Mouse (Mus musculus) bone marrow macrophage, adult 2 months (primary cell): ENCODE results near the gene Tpbgl.

Experiments
- CTCF ChIP-seq: IDR thresholded peaks from 2 replicates; pipeline ENCODE4 v1.5.1; 2012; ENCODE audit warnings: low read depth, mild to moderate bottlenecking, low read length, moderate library complexity
- POLR2A ChIP-seq: IDR thresholded peaks from 2 replicates; pipeline ENCODE4 v1.6.1; 2012; ENCODE audit warnings: mild to moderate bottlenecking, low read depth, low read length, borderline replicate concordance

DNA sequence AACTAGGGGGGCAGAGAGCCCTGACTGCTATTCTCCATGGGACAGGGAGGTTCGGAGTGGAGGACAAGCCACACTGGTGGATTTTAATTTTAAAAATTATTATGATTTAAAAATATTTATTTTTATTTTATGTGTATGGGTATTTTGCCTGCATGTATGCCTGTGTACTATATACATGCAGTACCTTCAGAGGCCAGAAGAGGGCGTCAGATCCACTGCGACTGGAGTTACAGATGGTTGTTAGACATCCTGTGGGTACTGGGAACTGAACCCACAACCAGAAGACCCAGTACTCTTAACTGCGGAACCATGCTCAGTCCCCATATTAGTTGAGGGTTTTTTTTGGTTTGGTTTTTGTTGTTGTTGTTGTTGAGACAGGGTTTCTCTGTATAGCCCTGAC, 28.2 kb downstream of the Tpbgl start:
- TF ChIP-seq CTCF (peak; percentile 34; the same call in 1 of the 2 replicates), POLR2A (no peak)
